Mouse (Mus musculus) heart, adult 18-20 months (tissue): ENCODE measurements around the gene Eps8l2. TPM values are rescaled to one million over a fixed set of nuclear protein-coding genes. Genes with fewer than 3 reads are reported as not detected.

Experiments
- DNase-seq, 2 experiments: peaks; one replicate each; pipeline ENCODE4 v3.0.0; 2021 to 2022; ENCODE audit warnings: mixed read lengths in 1 of 2
- total RNA-seq, 2 experiments: library from RNA; stranded (reverse); gene quantifications; 2 replicates each; pipeline ENCODE4 v1.2.3; 2021

Gene Eps8l2
- total RNA-seq, 2 experiments from 2014 or later = 1.7 to 3.0 TPM

GRCm38 (mm10) chr7:141328373-141328990 is 10.2 kb upstream of the Eps8l2 start:
- no peak for DNase-seq

DNA sequence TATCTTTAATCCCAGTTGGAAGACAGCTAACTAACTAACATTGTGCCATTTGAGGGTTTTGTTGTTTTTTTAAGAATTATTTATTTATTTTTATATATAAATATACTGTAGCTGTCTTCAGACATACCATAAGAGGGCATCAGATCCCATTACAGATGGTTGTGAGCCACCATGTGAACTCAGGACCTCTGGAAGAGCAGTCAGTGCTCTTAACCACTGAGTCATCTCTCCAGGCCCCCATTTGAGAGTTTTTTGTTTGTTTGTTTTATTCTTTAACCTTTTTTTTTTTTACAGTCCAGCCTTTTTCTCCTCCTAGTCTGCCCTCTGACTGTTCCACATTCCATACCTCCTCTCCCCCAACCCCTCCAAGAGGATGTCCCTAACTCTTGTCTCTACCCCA is 8.0 kb upstream of the Eps8l2 start:
- DNase-seq = no peak

GRCm38 (mm10) chr7:141331990-141332389 is 6.7 kb upstream of the Eps8l2 start:
- DNase-seq = no peak

DNA sequence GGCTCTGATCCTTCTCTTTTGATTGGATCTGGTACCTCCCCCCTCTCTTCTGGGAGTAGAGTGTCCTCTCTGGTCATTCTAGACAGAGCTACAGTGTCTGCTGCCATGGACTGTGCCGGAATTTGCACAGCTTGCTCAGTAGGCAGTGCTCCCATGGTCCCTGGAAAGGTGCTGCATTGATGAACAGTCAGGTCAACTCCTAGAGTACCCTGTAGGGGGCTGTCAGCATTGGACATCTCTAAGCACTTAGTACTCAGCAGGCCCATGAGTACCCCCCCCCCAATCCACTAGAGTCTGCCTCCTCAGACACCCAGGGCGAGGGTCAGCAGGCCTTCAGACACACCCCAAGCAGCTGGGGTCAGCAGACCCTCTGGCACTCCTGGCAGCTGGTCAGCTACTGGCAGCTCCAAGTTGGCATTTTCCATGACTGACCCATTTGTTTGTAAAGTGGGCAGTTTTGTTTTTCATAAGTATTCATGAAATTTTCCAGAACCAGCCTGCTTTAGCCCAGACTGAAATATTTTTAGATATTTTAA is 3.6 kb upstream of the Eps8l2 start:
- no peak for DNase-seq

DNA sequence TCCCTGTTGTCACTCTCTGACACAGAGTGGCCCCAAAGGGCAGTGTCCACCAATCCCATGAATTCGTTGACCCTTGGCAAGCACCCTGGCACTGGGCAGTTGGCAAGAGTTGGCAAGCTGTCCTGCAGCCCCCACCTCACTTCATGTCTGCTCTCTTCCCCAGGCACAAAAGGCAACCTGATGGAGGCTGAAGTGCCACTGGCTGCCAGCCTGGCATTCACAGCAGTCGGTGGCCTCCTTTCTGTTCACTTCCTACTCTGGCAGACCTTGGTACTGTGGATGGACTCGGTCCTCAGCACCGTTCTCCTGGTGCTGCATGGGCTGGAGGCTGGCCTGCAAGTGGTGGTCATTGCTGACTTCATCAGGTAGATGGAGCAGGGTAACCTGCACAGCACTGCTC is 3.0 kb upstream of the Eps8l2 start:
- DNase-seq = no peak

DNA sequence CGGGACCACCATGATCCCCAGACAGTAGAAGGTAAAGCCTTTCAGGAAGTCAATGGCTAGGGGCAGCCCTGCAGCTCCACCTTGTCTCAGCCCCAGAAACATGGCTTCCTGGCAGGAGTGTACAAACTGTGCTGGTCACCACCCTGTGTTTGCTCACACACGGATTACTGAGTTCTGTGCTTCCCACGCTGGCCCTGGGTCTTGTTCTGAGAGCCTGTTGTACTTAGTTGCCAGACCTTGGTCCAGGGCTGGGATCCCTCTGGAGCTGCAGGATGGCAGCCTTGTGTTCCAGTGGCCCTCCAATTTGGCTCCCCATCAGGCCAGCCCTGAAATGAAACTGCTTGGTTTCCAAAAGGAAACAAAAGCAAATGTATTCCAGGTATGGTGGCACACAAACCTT is 2.4 kb upstream of the Eps8l2 start:
- DNase-seq = no peak

- no peak for DNase-seq
These were observed 814 bp upstream of the Eps8l2 start for GRCm38 (mm10) chr7:141337716-141338416.

GRCm38 (mm10) chr7:141339215-141339920 is 688 bp downstream of the Eps8l2 start:
- DNase-seq = no peak

- no peak for DNase-seq
These were observed 1.3 kb downstream of the Eps8l2 start for GRCm38 (mm10) chr7:141340023-141340422.

- DNase-seq = no peak
These were observed 1.8 kb downstream of the Eps8l2 start for GRCm38 (mm10) chr7:141340476-141340875.

- no peak for DNase-seq
These were observed 3.1 kb downstream of the Eps8l2 start for GRCm38 (mm10) chr7:141341689-141342226.

DNA sequence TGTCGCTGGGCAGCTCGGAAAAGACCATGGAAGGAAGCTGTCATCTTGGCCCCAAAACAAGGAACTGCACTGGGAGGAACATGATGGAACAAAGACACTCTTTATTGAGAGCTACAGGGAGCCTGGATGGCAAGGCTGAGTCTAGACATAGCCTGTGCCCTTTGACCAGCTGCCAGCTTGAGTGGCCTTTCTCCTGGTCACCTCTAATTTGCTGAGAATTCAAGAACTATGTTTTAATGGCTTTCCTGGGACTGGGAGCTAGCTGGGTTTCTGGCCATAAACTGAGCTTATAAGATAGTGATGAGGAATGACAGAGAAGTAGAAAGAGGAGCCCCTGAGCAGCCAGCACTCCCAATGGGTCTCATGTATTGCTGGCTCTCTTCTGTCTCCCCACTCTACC is 4.5 kb downstream of the Eps8l2 start:
- no peak for DNase-seq

DNA sequence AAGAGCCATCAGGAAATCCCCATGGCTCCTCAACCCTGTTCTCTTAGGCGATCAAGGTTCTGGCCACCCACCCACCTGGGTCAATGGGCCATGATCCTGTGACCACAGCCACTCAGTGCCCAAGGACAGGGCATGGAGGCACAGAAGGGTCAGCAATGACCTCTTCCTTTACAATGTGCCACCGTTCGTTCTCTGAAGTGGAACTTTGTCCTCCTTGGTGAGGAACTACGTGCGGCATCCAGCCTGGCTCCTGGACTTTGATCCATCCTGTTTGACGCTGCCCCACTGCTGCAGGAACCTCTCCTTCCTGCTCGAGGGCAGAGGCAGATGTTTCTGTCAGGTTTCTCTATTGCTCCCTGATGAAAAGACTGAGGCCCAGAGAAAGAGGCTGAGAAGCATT is 5.0 kb downstream of the Eps8l2 start:
- no peak for DNase-seq

GRCm38 (mm10) chr7:141344787-141345186 is 6.1 kb downstream of the Eps8l2 start:
- DNase-seq = no peak

DNA sequence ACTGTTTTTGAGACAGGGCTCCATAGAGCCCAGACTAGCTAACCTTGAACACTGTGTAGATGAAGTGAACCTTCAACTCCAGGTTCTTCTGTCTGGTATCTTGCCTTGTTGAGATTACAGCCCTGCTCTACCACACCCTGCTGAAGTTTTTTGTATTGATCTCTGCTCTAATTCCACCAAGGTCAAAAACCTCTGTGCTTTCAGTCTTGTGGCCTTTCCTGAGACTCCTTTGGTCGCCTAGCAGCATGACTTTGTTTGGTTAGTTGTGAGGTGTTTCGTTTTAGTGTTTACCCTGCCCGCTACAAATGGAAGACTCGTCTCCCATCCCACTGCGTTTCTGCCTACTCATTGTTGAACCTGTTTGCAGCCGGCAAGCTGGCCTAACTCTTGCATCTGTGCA is 12.4 kb downstream of the Eps8l2 start:
- no peak for DNase-seq

GRCm38 (mm10) chr7:141355051-141355450 is 16.4 kb downstream of the Eps8l2 start:
- no peak for DNase-seq

GRCm38 (mm10) chr7:141355626-141356326 is 17.1 kb downstream of the Eps8l2 start:
- no peak for DNase-seq

GRCm38 (mm10) chr7:141356971-141357370 is 18.3 kb downstream of the Eps8l2 start:
- no peak for DNase-seq

DNA sequence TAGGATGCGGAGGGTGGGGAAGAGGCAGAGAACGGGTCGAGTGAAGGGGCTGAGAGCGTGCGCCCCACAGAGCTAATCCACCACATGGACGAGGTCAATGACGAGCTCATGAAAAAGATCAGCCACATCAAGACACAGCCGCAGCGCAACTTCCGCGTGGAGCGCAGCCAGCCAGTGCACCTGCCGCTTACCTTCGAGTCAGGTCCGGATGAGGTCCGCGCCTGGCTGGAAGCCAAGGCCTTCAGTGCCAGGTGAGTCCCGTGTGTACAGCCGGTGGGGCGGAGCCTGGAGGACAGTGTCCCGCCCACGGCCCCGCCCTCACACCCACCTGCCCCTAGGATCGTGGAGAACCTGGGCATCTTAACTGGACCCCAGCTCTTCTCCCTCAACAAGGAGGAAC is 22.8 kb downstream of the Eps8l2 start:
- DNase-seq = no peak

DNA sequence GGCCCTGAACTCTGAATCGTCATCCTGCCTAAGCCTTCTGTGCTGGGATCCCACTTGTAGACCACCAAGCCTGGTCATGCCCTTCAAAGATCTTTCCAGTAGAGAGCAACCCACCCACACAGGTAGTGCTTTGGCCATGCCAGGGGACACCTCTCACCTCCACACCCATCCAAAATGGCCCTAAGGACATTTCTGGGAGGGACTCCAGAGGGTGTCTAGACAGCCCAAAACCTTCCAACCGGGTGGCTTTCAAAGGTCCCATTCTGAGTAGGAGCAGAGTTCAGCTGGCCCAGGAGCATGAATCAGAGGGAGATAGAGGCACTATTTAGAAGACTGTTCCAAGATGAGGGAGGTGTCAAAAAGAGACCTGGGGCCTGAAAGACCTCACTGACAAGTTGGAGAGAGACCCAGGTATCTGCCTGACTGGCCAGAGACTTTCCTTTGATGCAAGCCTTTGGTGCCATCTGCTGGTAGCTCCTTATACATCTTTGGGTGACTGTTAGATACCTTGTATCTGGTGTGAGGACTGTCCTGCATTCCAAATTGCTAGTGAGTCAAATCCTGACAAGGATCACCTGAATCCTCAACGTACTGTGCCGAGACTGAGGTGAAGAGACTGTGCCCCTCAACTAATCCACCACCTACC is 24.5 kb downstream of the Eps8l2 start:
- DNase-seq = peak; percentile 66 to 80

- no peak for DNase-seq
These were observed 25.1 kb downstream of the Eps8l2 start for GRCm38 (mm10) chr7:141363752-141364125.
